Comparison of ENCODE assay signal across 9 mouse cellular contexts in genomic region chr6:145348196-145348915, GRCm38 (mm10).
DNase-seq lines count a peak whose midpoint lies in the region; ATAC-seq lines count a peak whose summit lies in the region.
"Had no signal": no experiment of that assay in that cellular context is flagged by ENCODE, and none has a peak within 500 bp of the region (broad histone marks: within the 10 kb centered on the region; RNA-seq: fewer than 3 reads in every experiment).

No protein-coding gene starts in this region.

- no peak overlapping the region for H3K9ac ChIP-seq in forebrain, embryonic 14.5 days (ENCODE audit: low read length)
- H3K9ac ChIP-seq in neural tube, embryonic 12.5 days: no peak overlapping the region
- H3K9ac ChIP-seq: heart, embryonic 13.5 days had no signal

- H3K4me3 ChIP-seq in forebrain, embryonic 10.5 days: no peak overlapping the region
- H3K4me3 ChIP-seq in forebrain, embryonic 14.5 days (ENCODE audit: low read depth, low read length): no peak overlapping the region
- H3K4me3 ChIP-seq in neural tube, embryonic 12.5 days: no peak overlapping the region
- H3K4me3 ChIP-seq: heart, embryonic 13.5 days had no signal

- peak; percentile 26 for DNase-seq in forebrain, embryonic 10.5 days (ENCODE audit: extremely low spot score, low spot score)
- no peak for DNase-seq in forebrain, embryonic 14.5 days (ENCODE audit: low spot score)
- DNase-seq in neural tube, embryonic 10.5 days (ENCODE audit: extremely low spot score, low spot score): no peak
- peak; percentile 59 for DNase-seq in liver
- peak; percentile 75 for DNase-seq in splenic B cell, adult 2 months (ENCODE audit: low read depth, low spot score)
- no peak for DNase-seq in adipocyte (ENCODE audit: low spot score)
- DNase-seq in left cerebral cortex, adult 11 months (ENCODE audit: low spot score): no peak

- no peak overlapping the region for H3K4me2 ChIP-seq in forebrain, embryonic 14.5 days (ENCODE audit: low read length)
- H3K4me2 ChIP-seq in neural tube, embryonic 12.5 days (replicated peaks): no peak overlapping the region
- H3K4me2 ChIP-seq: heart, embryonic 13.5 days had no signal

- no peak for ATAC-seq in forebrain, embryonic 14.5 days
- 0 out of 2 replicates have a peak, but pooled peaks have one; percentile 3 for ATAC-seq in neural tube, embryonic 12.5 days (ENCODE audit: low FRiP score, low read depth)

- H3K4me1 ChIP-seq in forebrain, embryonic 10.5 days: peaks cover 17% of the 10 kb centered on the region
- H3K4me1 ChIP-seq in forebrain, embryonic 14.5 days (ENCODE audit: control insufficient read depth, insufficient read depth, low read length): no peaks in the 10 kb centered on the region
- no peaks in the 10 kb centered on the region for H3K4me1 ChIP-seq in neural tube, embryonic 12.5 days

- no peaks in the 10 kb centered on the region for H3K27me3 ChIP-seq in forebrain, embryonic 10.5 days (ENCODE audit: poor library complexity, severe bottlenecking)
- no peaks in the 10 kb centered on the region for H3K27me3 ChIP-seq in forebrain, embryonic 14.5 days (replicated peaks; ENCODE audit: control insufficient read depth, insufficient read depth, low read length)
- no peaks in the 10 kb centered on the region for H3K27me3 ChIP-seq in neural tube, embryonic 12.5 days (replicated peaks)
- no peaks in the 10 kb centered on the region for H3K27me3 ChIP-seq in splenic B cell, adult 2 months (ENCODE audit: control insufficient read depth, insufficient read depth, low read length, poor library complexity, severe bottlenecking)

- WGBS in forebrain, embryonic 10.5 days: 60% methylated on average over 9 of the region's 9 CpGs
- WGBS in forebrain, embryonic 14.5 days: 62% methylated on average over 9 of the region's 9 CpGs
- 69% methylated on average over 9 of the region's 9 CpGs for WGBS in neural tube, embryonic 12.5 days

- H3K27ac ChIP-seq in forebrain, embryonic 10.5 days: no peak overlapping the region
- no peak overlapping the region for H3K27ac ChIP-seq in forebrain, embryonic 14.5 days (ENCODE audit: low read depth, low read length)
- no peak overlapping the region for H3K27ac ChIP-seq in neural tube, embryonic 12.5 days
- H3K27ac ChIP-seq: heart, embryonic 13.5 days had no signal

- H3K9me3 ChIP-seq in forebrain, embryonic 10.5 days: no peaks in the 10 kb centered on the region
- H3K9me3 ChIP-seq in forebrain, embryonic 14.5 days (replicated peaks; ENCODE audit: control insufficient read depth, low read length): no peaks in the 10 kb centered on the region
- H3K9me3 ChIP-seq in neural tube, embryonic 12.5 days: no peaks in the 10 kb centered on the region
- H3K9me3 ChIP-seq: heart, embryonic 13.5 days had no signal

- no peaks in the 10 kb centered on the region for H3K36me3 ChIP-seq in forebrain, embryonic 10.5 days (replicated peaks)
- H3K36me3 ChIP-seq in forebrain, embryonic 14.5 days (ENCODE audit: control insufficient read depth, insufficient read depth, low read length): no peaks in the 10 kb centered on the region
- no peaks in the 10 kb centered on the region for H3K36me3 ChIP-seq in neural tube, embryonic 12.5 days
- no peaks in the 10 kb centered on the region for H3K36me3 ChIP-seq in splenic B cell, adult 2 months (ENCODE audit: control insufficient read depth, insufficient read depth, low read length, poor library complexity, severe bottlenecking)
- H3K36me3 ChIP-seq: heart, embryonic 13.5 days had no signal

Comparison
In these comparisons a context has a peak if more than half of its experiments do, and no peak if none do; other contexts are left out.
1. DNase-seq: peak in forebrain, embryonic 10.5 days (single experiment), liver (single experiment) and splenic B cell, adult 2 months (single experiment); none in forebrain, embryonic 14.5 days (single experiment), neural tube, embryonic 10.5 days (single experiment), adipocyte (single experiment) and left cerebral cortex, adult 11 months (single experiment).